Mouse (Mus musculus) thymus, postnatal 14 days (tissue): ENCODE results near the gene Olfr996.
"Not testable (repeated sequence)": the region's sequence is repeated elsewhere in the genome, so short reads cannot be mapped to it uniquely, and the experiment has no call there.

ENCODE experiments used
- DNase-seq: peaks from one replicate; pipeline ENCODE4 v3.0.0; 2021

Gene Olfr996

DNA sequence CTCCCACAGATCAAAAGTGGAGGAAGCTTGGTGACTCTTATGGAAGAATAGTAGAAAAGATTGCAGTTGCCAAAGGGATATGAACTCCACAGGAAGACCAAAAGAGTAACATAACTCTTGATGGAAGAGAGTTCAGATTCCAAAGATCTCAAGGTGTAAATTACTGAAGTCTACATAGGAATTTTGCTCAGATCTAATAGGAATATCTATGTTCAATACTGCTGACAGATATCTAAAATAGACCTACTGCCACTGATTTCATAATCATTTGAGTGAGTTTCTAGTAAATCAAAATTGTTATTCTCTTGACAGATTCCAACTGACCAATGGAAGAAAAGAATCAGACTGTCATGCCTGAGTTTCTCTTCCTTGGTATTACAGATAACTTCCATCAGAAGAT lies at the start of gene Olfr996:
Gene Olfr996 (plus strand): TSS at position 301 of the 400 bp plus-strand sequence.
- DNase-seq: no peak

DNA sequence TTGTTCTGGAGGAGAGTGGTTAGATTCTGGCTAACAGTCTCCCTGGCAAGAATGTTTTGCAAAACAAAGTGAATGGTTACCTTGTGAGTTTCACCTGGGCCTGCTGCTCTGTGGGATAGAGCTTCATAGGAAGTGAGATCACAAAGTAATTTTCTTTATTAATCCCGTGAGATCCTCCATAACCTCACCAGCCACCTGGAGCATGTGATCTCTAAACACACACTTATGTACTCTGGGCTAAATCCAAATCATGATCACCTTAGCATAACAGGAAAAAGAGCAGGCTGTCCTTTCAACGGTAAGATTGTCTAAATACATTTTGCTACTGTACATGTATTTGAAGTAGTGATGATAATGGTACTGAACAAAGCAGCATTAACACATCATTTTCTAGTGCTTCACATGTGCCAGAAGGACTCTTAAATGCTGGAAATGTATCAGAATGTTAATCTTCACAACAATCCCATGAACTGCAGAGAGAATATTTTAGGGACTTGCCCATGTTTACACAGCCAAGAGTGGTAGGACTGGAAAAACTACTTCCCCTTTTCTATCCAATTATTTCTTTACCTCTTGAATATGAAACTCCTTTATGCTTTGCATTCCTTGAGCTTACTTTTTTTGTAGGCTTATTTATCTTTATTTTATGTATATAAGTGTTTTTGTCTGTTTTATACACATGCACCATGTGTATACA lies 46.8 kb upstream of the Olfr996 start:
- DNase-seq: no peak

DNA sequence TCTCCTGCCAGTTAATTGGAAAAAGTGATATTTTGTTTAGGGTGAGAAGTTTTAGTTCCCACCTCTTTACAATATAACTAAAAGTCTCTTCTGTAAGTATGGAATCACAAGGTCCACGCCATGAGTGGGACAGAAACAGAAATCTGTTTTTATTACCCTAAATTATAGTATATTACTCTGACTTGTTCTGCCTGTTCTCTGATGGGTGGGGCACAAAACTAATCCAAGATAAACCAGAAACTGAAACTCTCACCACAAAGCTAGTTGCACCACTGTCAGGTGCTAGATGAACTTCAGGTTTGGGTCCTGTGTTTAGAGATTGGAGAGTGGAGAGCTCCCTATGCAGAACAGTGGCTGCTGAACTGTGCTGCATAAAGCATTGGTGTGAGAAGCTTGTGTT lies 45.1 kb upstream of the Olfr996 start:
- DNase-seq: no peak

DNA sequence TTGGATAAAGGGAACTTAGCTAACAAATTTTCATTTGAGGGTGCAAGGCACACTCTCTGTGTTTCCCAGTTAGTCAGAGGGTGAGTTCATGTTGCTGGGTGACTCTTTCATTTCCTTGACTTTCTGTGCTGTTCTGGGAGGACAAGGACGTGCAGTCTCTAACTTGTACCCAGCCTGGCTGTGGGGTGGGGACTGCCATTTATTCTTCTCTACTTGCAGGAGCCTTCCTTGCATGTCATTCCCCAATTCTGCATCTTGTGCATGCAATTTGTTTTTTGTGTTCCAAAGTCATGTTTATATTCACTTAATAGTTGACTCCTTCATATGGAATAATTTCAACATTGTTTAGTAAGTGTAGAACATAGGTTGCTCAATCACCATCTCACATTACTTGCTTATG lies 24.2 kb upstream of the Olfr996 start:
- DNase-seq: no peak

DNA sequence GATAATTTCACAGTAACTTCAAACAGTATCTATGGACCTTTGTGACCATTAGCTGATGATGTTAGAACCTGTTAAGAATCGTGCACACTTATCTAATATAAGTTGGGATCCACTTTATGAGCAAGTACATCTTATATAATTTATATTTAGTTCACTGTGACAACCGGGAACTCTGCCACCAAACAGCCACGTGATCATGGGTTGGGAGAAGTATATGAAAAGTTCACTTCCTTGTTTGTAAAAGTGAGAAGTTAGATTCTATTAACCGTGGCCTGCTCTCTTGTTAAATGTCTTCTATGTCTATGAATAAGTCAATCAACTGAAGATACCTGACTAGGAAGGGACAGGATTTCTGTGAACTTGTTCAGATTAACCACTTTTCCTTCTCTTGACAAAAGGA lies 18.8 kb upstream of the Olfr996 start:
- DNase-seq: no peak

DNA sequence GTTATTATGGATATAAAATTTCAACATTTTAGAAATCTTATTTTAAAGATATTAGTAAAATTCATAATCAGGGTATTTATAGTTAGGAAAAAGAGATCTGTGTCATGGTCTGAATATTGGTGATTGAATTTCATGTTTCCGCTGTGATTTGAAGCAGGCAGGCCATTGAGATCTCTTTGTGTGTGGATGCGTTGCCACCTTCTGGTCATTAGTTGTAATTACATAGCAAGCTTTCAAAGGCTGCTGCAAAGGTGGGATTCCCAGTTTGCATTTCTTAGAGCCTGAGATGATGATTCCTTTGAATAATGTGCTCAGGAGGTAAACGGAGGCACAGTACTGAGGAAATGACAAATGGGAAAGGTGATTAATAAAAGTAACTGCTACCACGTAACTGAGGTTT lies 17.8 kb upstream of the Olfr996 start:
- no peak for DNase-seq

DNA sequence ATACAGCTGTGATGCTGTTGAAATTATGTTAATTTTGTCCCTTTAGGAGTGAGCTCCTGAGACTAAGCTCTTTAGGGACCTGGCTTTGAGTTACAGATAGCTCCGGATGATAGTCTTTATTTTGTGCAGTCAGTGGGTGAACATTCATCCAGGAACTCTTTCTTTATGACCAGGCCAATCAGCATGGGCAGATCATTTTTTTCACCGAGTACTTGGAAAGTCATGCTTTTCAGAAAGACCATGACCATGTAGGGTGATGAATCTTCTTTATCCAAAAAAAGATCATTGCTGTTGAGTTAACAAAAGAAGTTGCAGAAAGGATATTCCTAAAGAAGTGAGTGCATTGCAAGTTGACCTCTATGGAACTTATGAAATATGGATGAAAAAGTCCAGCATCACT lies 9.6 kb downstream of the Olfr996 start, which contains the start of gene Olfr998:
Gene Olfr998 (plus strand): TSS at position 301 of the 400 bp plus-strand sequence.
- not testable (repeated sequence) for DNase-seq

DNA sequence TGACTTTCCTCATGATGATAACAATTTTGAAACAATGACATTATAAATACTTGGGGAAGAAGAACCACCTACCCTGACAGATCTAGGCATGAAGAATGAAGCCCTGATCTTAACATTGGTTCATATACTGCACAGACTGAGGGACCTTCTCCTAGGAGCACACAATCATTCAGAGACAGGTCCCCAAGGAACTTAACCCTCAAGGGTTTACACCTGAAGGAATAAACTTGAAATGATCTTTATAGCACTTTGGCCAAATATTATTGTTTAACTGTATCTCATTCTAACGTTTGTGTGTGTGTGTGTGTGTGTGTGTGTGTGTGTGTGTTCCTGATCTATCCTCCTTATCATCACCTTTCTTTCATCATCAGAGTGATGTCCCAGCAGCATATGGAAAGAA lies 32.8 kb downstream of the Olfr996 start, which contains the start of gene Olfr1000:
Gene Olfr1000 (minus strand): TSS at position 101 of the 400 bp plus-strand sequence.
- no peak for DNase-seq
